Mouse (Mus musculus): Measurements from ENCODE around the gene Rsph1.

Rsph1 gene

DNA sequence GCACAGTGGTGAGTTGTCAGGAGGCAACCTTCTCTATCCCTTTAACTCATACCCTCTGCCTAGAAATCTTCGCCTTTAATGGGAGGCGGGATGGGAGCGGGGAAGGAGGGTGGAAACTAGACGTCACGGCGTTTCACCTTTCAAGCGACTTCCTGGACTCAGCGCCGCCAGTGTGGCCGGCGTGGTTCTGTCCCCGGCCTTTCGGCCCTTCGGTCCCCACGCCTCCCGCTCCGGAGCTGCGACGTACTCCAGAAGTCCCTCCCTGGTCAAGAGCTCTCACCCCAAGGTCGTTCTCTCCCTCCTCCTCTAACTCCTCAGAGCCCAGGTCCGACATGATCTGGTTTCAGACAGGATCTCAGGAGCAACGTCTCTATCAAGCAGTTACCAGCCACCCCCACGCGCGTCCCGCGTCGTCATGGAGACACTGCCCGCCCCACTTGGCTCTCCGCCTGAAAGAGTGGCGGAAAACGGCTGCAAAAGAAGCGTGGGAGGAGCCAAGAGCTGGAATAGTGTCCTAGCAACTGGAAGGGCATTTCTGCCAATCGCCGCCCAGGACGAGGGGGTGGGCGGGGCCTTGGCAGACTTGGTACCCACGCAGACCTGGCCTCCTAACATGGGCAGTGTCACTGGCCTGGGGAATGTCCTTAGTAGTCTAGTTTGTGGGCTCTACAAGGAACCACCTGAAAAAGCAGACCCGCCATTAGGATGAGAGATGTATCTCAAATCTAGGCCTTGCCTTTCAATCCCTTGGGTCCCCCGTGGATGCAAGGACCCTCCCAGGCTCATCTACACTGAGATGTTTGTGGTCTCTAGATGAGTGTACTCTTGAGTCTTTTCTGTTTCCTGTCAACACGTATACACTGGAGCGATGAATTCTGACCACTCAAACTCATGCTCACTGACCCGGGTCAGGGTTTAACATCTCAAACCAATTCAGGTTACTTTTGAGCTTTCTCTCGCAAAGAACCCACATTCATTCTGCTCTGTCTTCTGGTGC lies at the start of gene Rsph1:
Gene Rsph1 (minus strand): TSS at position 462 of the 997 bp plus-strand sequence.
- peak; percentile 78 for ATAC-seq (ENCODE audit: low TSS enrichment)

DNA sequence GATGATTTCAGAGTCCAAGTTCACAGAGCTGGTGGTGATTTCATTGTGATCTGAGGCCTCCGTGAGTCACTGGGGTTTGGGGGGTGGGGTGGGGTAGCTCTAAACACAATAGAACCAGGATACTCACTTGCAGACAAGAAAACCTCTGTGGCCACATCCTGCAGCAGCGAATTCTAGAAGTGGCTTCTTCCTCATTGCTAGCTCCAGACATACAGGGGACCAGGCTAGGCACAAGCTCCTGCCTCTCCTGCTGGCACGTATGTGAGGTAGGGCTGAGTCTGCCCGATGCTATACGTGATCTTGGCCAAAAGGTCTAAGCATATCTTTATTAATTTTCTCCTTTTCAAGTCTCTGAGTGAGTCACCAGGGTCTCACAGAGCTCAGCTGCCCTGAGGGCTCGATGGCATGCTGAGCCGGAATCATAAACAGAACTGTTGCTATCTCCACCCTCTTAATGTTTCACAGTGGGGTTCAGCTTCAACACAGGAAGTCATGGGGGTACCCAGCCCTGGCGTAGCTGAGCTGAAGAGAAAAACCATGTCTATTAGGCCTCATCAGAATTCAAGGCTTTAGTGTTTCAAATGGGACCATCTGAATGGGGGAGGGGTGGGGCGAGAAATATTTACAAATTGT lies 49.2 kb upstream of the Rsph1 start:
- no peak for ATAC-seq (ENCODE audit: low TSS enrichment)

DNA sequence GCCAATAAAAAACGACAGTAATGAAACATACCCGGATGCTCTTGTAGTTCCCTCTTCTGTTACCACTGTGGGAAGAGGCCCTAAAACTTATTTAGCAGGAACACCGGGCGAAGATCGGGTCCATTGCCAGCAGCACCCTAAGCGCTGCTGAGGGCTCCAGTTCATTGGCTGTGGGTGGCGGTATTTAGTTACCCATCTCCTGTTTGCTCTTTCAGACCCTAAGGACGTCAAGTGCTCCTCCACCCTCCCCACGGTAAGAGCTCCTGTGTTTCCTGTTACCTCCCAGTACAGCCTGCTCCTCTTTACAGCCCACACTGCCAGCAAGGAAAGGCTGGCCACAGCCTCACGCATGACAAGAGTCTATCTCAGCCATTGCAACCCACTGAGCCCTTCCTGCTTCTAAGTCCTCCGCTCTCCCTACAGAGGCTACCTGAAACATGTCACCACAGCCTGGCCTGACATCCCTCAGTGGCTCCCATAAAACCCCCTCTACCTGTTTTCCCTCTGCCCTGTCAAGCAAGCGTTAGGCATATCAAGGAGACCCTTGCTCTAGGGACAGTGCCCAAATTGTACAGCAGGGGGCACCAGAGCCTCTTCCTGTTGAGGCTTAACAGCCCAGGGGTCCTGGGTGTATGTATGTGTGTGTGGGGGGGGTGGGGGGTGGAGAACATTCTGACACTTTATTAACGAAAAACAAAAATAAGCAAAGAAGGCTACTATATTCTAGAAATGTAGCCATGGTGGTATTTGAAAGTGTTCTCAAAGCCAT lies 48.5 kb upstream of the Rsph1 start:
- no peak for ATAC-seq (ENCODE audit: low TSS enrichment)

- peak; percentile 36; the same call in 1 of the 2 replicates for ATAC-seq (ENCODE audit: low TSS enrichment)
Observed at GRCm38 (mm10) chr17:31324227-31324626, 47.0 kb upstream of the Rsph1 start.

- no peak for ATAC-seq (ENCODE audit: low TSS enrichment)
Observed at GRCm38 (mm10) chr17:31323379-31323778, 46.2 kb upstream of the Rsph1 start.

- ATAC-seq (ENCODE audit: low TSS enrichment), result no peak
Observed at GRCm38 (mm10) chr17:31322446-31322845, 45.3 kb upstream of the Rsph1 start.

GRCm38 (mm10) chr17:31321425-31321824 lies 44.2 kb upstream of the Rsph1 start:
- peak; percentile 87 for ATAC-seq (ENCODE audit: low TSS enrichment)

DNA sequence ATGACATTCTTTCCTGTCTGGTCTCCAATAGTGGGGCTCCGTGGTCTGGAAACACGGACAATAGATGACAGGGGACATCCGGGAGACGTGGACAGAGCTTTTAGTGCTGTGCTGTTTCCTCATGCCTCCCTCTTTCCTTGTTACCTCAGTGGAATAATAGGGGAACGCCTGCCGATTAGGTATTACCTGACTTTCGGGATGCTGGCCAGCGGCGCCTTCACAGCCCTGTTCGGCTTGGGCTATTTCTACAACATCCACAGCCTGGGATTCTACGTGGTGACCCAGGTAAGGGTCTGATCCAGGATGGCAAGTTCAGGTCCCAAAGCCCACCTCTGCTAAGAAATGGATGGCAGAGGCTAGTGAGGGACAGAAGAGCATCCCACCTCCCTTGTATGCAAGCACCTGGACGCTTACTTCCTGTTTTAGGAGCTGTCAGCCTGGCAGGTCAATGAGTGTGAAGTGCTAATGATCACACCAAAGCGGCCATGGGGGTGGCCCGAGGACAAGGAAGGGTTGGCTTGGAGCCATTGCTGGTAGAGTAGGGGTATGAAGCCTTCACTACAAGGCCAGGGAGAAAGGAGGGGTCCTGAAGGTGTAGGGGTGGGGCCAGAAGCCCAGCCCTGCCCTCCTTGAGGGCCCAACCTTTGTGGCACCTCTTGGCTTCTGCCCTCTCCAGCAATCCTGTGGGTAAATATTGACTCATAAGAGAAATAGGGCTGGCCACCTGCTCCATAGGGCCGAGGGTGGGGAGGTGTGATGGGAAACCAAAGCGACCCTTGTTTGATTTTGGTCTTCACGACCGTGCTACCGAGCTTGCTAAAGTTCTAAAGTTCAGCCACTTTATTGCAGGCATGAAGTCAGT lies 42.0 kb upstream of the Rsph1 start:
- ATAC-seq (ENCODE audit: low TSS enrichment), result no peak

DNA sequence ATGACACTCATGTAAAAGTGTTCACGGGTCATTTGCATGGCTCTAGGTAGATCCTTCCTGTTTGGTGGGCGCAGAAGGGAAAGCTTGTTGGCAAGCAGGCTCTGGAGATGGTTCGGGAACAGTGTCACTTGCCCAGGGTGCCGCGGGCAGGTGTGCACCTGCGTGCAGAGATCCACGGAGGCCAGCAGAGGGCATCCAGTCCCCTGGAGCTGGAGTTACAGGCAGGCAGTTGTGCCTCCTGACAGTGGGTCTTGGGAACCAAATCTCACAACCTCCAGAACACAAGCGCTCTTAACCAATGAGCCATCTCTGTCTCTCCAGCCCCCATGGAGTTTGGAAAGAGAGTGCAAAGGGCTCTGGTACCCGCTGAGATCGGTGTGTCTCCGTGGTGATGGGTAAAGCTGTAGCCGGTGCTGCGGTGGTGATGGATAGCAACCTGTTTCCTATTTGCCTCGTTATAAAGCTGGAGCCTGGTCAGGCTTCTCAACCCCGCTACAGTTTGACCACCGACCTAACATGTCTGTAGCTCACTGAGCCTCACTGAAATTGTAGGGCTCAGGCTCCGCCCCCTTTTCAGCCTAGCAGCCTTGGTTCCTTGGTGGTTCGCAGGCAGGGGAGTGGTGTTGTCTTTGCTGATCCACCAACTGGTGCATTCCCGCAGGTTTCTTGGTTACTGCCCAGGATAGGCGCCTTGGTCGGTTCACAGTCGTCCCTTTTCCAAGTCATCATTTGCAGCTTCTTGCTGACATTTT lies 40.5 kb upstream of the Rsph1 start:
- ATAC-seq (ENCODE audit: low TSS enrichment), result 0 out of 2 replicates have a peak, but pooled peaks have one; percentile 22

- no peak for ATAC-seq (ENCODE audit: low TSS enrichment)
Observed at GRCm38 (mm10) chr17:31316998-31317397, 39.8 kb upstream of the Rsph1 start.

DNA sequence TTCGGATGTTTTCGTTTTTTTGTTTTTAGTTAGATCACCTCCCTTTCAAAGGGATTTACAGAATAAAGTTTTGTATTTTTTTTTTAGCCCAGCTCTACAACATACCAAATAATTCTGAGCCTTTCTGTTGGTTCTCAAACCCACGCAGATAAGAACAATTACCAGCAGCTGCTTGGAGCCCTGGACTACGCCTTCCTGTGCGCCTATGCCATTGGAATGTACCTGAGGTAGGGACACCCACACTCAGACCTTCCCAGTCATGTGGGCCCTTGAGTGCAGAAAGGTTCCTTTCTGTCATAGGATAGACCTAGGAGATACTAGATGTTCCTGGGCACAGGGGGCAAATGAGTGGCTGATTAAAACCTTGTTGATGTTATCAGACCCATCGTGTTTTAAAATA lies 38.8 kb upstream of the Rsph1 start:
- ATAC-seq (ENCODE audit: low TSS enrichment), result no peak

DNA sequence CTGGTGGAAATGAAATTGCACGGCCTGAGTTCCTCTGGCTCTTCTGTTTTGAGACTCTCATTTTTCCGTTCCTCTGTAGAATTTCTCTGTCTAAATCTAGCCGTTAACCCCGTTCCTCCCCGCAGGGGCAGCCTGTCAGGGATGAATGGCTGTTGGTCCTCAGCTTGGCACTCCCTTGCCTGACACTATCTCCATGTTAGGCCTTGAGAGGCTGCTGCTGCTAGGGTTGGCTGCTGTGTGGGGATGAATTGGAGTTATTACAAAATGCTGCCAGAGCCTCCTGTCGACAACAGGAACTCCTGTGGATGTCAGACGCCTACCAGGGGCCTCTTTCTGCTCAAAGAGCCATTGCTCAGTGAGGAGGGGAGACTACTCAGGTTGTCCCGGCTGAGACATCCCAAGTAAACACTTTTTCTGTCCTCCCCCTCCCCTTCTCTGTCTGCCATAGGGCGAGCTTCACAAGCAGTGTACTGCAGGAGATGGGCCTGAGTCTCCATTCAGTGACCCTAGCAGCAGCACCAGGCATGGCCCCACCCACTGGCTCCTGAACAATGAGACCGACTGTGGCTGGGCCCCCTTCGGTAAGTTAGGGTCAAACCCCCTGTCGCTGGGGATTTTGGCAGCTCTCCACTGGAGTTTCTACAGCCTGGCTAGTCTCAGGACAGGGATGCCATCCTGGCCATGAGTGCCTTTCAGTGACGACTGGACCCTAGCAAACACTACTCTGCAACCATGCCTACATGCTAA lies 38.0 kb upstream of the Rsph1 start:
- no peak for ATAC-seq (ENCODE audit: low TSS enrichment)

- ATAC-seq (ENCODE audit: low TSS enrichment), result no peak
Observed at GRCm38 (mm10) chr17:31312648-31313047, 35.5 kb upstream of the Rsph1 start.

DNA sequence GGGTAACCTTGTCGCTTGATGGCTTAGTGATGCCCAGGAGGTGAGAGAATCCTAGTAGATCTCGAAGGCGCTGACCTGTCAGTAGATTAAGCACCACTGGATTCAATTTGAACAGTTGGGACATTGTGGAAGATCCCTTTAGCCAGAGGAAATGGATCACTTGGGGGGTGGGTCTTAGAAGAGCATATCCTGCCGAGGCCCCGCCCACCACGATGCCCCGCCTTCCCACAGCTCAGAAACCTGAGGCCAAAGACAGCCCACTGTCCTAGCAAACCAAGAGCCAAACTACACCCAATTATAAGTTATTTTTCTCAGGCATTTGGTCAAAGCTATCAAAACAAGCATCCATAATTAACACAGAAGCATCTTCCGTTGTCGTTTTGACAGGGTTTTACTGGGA lies 33.9 kb upstream of the Rsph1 start:
- ATAC-seq (ENCODE audit: low TSS enrichment), result no peak

DNA sequence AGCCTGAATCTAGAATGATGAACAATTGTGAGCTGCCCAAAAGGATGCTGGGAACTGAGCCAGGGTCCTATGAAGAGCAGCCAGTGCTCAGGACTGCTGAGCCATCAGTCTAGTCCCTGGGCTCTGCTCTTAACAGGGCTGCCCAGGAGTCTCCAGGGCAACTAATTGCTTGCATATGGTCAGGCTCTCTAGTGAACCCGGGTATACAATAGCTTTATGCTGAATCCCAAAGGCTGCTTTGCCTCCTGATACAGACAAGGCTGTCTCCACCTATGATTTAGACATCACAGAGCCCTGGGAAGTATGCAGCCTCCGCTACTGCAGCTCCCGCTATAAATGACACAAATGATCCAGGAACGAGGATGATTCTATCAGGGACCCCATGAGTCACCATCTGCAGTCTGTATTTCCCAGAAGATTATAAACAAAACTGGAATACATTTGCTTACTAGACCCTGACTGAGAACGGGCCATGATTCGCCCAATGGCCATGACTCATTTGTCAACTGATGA lies 32.2 kb upstream of the Rsph1 start:
- no peak for ATAC-seq (ENCODE audit: low TSS enrichment)

DNA sequence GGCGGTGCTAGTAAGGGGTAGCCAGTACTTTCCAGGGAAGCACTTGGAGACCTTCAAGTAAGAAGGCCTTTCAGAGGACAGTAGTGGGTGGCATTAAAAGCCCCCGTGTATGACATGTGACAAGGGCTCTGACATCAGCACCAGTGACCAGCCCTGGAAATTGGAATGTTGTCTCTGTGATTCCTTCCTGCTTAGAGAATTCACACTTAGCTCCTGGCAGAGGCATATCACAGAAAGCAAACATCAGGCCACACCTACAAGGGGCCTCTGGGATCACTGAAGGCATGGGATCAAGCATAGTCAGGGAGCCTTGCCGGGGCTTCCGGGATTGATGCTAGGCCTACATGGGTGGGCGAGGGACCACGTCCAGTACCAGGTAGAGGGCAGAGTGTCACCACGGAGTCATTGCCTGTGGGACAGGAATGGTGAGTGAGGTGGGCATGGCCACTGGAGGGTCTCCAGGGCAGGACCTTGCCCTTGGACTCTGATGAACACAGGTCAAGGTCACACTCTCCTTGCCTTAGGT lies 31.2 kb upstream of the Rsph1 start:
- no peak for ATAC-seq (ENCODE audit: low TSS enrichment)

DNA sequence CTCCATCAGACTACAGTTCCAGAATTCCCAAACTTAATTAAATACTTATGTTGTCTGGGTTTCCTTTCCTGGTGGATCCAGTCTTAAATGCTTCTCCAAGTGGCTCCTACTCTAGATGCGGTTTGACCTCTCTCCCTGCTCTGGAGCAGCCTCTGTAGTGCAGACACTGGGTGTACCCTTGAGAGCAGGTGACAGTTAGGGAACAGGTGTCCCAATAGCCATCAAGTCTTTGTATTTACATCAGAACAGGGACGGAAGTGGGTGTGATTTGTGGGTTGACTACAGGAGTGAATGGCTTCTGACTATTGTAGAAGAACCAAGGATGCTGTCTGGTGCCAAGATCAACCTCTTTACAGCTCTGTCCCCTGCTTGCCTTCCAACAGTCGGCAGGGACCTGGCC lies 30.6 kb upstream of the Rsph1 start:
- ATAC-seq (ENCODE audit: low TSS enrichment), result no peak

- no peak for ATAC-seq (ENCODE audit: low TSS enrichment)
Observed at GRCm38 (mm10) chr17:31305776-31306120, 28.6 kb upstream of the Rsph1 start.

Data from frontal cortex, adult (tissue).